Mouse (Mus musculus) c-Kit-positive CD71-negative TER-119-negative erythroid progenitor cells, embryonic 14.5 days (primary cell): ENCODE measurements around the gene Zfp866.
A peak's percentile ranks its signal among the peaks of the same experiment; 100 is the strongest.

Source experiments
- DNase-seq: peaks from one replicate; pipeline ENCODE4 v3.0.0-alpha.2; 2013; ENCODE audit warnings: low read depth

Zfp866 gene

DNA sequence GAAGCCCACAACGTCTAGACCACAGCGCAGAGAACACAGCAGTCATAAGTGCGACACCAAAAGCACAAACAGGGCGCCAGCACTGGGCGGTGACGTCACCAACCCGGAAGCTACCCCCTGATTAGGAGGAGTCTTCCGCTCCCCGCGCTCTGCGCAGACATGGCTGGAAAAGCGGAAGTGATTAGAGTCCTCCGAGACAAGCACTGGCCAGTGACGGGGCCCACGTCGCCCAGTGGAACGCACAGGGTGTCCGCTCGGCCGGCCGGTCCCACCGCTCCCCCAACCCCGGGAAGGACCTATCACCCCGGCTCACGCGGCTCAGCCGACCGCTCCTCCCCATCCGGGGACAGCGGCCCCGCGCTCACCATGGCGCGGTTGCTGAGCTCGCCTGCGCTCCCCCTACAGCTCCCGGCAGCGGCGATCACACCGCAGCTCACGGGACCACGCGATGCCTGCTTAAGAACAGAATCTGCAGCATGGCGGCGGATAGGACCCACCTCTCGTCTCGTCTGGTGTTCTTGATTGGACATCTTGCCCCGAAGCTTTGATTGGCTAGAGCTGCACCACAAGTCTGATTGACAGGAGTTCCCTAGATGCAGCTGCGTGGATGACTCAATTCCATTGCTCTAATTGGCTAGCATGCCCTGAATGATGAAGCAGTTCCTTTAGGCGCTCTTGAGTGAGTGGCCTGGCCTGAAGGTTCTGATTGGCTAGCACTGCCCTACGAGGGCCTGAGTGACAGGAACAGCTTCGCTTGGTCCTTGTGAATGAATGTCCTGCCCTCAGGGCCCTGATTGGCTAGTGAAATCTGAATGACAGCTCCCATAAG lies 74.4 kb downstream of the Zfp866 start:
- peak; percentile 90 for DNase-seq

DNA sequence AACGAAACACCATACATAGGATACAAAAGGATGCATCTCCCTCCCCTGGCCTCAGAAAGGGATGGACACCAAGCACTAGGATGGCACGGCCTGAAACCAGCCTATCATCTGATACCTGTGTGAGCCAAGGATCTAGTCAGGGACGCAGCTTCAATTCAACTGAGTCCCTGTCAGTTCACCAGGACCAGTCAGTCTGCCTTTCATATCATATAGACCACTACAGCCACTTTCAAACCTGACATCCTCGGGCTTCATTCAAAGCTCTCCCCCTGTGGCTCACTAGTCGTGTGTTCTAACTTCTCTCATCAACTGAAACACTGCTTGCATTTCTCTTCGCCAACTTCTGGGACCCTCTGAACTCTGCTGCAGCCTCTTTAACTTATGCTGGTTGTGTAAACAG lies 75.6 kb downstream of the Zfp866 start:
- no peak for DNase-seq

DNA sequence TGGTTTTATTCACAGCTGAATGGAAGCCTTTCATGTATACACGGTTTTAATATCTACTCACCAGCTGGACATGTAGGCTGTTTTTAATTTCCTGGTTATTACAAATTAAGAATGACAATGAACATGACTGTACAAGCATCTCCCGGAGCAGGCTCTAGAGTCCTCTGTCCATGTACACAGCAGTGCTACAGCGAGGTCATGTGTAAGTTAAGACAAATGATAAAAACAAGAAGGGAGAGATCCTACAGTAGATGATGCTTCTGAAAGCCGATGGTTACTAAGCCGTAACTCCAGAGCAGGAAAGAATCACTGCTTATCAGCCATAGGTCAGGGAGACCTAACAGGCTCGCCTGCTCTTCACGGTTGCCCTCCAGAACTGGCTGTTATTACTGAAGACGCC lies 77.5 kb downstream of the Zfp866 start:
- DNase-seq: no peak
